Mouse (Mus musculus): ENCODE data around the gene Pcnt.

GRCm38 (mm10) chr10:76363233-76363632 lies 79.4 kb downstream of the Pcnt start:
- TF ChIP-seq EP300 (IDR thresholded peaks at IDR 0.05), result no peak
- TF ChIP-seq CTCF (IDR thresholded peaks at IDR 0.05), result no peak

Measured in lung, postnatal 0 days (tissue).